ENCODE assay signal across 1 mouse cellular context in the genomic region with DNA sequence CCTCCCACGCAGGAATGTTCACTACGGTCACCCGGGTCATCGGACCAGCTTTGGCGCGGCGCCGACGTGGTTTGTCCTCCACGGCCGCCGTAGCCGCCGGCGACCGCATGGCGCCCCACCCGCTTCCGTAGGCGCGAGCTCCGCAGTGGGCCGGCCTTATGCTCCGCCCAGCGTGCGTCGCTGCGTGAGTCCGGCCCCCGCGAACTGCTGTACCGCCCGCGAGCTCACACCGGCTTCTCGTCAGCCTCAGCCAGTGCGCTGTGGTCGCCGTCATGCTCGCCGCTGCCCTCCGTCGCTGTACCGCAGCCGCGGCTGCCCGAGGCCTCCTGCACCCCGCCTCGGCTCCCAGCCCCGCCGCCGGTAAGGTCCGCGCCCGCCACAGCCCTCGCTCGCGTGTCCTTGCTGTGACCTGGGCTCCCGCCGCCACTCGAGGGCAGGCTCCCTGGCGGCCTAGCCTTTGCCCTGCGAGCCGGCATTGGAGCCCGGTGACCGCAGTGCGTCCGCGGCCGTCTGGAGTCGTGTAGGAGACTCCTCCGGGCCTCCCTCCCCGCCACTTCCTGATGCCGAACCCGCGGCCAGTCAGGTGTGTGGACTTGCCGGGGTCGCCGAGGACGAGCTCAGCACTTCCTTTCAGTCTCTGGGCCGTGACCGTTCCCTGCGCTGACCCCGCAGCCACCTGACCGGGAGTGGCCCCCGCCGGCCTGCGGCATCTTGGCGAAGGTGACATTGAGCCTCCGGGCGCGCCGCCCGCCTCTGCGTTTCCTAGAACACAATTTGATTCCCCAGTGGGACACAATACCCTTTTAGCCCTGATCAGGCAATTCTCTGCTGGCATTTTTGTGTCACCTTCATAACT.
TF ChIP-seq lines count a peak whose summit lies in the region.

A gene (plus strand): TSS at position 219 of the 856 bp plus-strand sequence.

TF ChIP-seq in MEL, 35 proteins besides CTCF, POLR2A, EP300 and RAD21 (continued from another document):
- TF ChIP-seq USF2 (IDR thresholded peaks at IDR 0.05; ENCODE audit: borderline replicate concordance in 1 of 2, insufficient read depth in 1 of 2, low read depth in 1 of 2, low read length in 2 of 2): no peak
- TF ChIP-seq ZNF384 (IDR thresholded peaks at IDR 0.05; ENCODE audit: low read depth, low read length): no peak
- TF ChIP-seq MAZ (IDR thresholded peaks at IDR 0.05; ENCODE audit: low read depth, low read length): peak; percentile 37; the same call in 1 of the 2 replicates
- no peak for TF ChIP-seq USF1 (IDR thresholded peaks at IDR 0.05; ENCODE audit: low read depth, low read length)
- TF ChIP-seq TAL1 (IDR thresholded peaks at IDR 0.05; ENCODE audit: low read length): no peak
- TF ChIP-seq ZKSCAN1 (IDR thresholded peaks at IDR 0.05; ENCODE audit: low read depth, low read length): no peak
- 0 out of 2 replicates have a peak, but pooled peaks have one; percentile 27 for TF ChIP-seq POLR2AphosphoS5 (IDR thresholded peaks at IDR 0.05; ENCODE audit: borderline replicate concordance, low read depth, low read length)
- TF ChIP-seq SMC3 (IDR thresholded peaks at IDR 0.05; ENCODE audit: low read depth, low read length): no peak
- TF ChIP-seq RCOR1 (IDR thresholded peaks at IDR 0.05; ENCODE audit: low read depth, low read length): no peak
- no peak for TF ChIP-seq ZC3H11A (IDR thresholded peaks at IDR 0.05; ENCODE audit: low read depth, low read length)
- peak; percentile 32; the same call in 1 of the 2 replicates for TF ChIP-seq ETS1 (IDR thresholded peaks at IDR 0.05; ENCODE audit: low read depth, low read length)
- peak; percentile 90 for TF ChIP-seq ZMIZ1 (IDR thresholded peaks at IDR 0.05; ENCODE audit: low read depth, low read length)
- TF ChIP-seq MYB (IDR thresholded peaks at IDR 0.05; ENCODE audit: low read depth, low read length): no peak
- peak; percentile 87 for TF ChIP-seq HCFC1 (IDR thresholded peaks at IDR 0.05; ENCODE audit: low read depth, low read length)
- TF ChIP-seq POLR2AphosphoS2 (IDR thresholded peaks at IDR 0.05; ENCODE audit: low read length): peak; percentile 90
- peak; percentile 84 for TF ChIP-seq SIN3A (IDR thresholded peaks at IDR 0.05; ENCODE audit: low read length)
- peak; percentile 90 for TF ChIP-seq MAX (IDR thresholded peaks at IDR 0.05; ENCODE audit: low read length)
TF ChIP-seq in MEL: peak in this region for 16.
